Mouse (Mus musculus) testis, adult 2 months (tissue): ENCODE data around the gene Deaf1. TPM values are rescaled to one million over a fixed set of nuclear protein-coding genes. Genes with fewer than 3 reads are reported as not detected.

Experiments used
- H3K27ac ChIP-seq: fragments of 200-500 bp; 2 replicates; pipeline ENCODE4 v1.5.1; 2012; ENCODE audit warnings: low read depth, low read length; ENCODE audit not compliant: control insufficient read depth, insufficient read depth
- H3K27me3 ChIP-seq: fragments of 200-500 bp; 2 replicates; pipeline ENCODE4 v1.6.1; 2012; ENCODE audit warnings: mild to moderate bottlenecking, low read length, moderate library complexity; ENCODE audit not compliant: control insufficient read depth, insufficient read depth
- H3K36me3 ChIP-seq: fragments of 200-500 bp; 2 replicates; pipeline ENCODE4 v1.6.1; 2012; ENCODE audit warnings: mild to moderate bottlenecking, low read length; ENCODE audit not compliant: control insufficient read depth, insufficient read depth
- H3K4me1 ChIP-seq: fragments of 200-500 bp; 2 replicates; pipeline ENCODE4 v1.6.1; 2012; ENCODE audit warnings: low read length; ENCODE audit not compliant: control insufficient read depth, insufficient read depth
- H3K4me3 ChIP-seq: fragments of 200-500 bp; 2 replicates; pipeline ENCODE4 v1.5.1; 2012; ENCODE audit warnings: low read depth, mild to moderate bottlenecking, low read length, moderate library complexity, mixed read lengths; ENCODE audit not compliant: control insufficient read depth
- CTCF ChIP-seq: fragments of 200-500 bp; IDR thresholded peaks from 2 replicates; pipeline ENCODE4 v1.5.1; 2012; ENCODE audit warnings: low read depth, mild to moderate bottlenecking, inconsistent platforms, low read length, moderate library complexity; ENCODE audit not compliant: control insufficient read depth, insufficient read depth, insufficient replicate concordance
- POLR2A ChIP-seq: fragments of 200-500 bp; IDR thresholded peaks from 2 replicates; pipeline ENCODE4 v1.6.1; 2012; ENCODE audit warnings: low read depth, mild to moderate bottlenecking, inconsistent platforms, low read length, moderate library complexity; ENCODE audit not compliant: control insufficient read depth
- polyA plus RNA-seq: library from polyadenylated mRNA; depleted of rRNA; stranded (reverse); fragments of >200 nt; gene quantifications from 2 replicates; pipeline ENCODE4 v1.2.3, GENCODE M21; 2012

Deaf1 gene
- polyA plus RNA-seq, 1 experiment, result 9.1 TPM

- H3K27me3 ChIP-seq, result no peaks in the 10 kb centered on the region
- TF ChIP-seq CTCF (no peak), POLR2A (no peak)
- peaks cover 12% of the 10 kb centered on the region for H3K4me1 ChIP-seq
- H3K4me3 ChIP-seq, result no peak overlapping the region
- H3K36me3 ChIP-seq, result no peaks in the 10 kb centered on the region
- no peak overlapping the region for H3K27ac ChIP-seq
These were observed 10.4 kb upstream of the Deaf1 start for GRCm38 (mm10) chr7:141337716-141338416.

- TF ChIP-seq CTCF (no peak), POLR2A (no peak)
- Histone ChIP-seq H3K27me3 (no peaks in the 10 kb centered on the region), H3K4me1 (peaks cover 12% of the 10 kb centered on the region), H3K4me3 (no peak overlapping the region), H3K27ac (no peak overlapping the region), H3K36me3 (no peaks in the 10 kb centered on the region)
These were observed 8.8 kb upstream of the Deaf1 start for GRCm38 (mm10) chr7:141336296-141336695.

- Histone ChIP-seq H3K27me3 (no peaks in the 10 kb centered on the region), H3K36me3 (no peaks in the 10 kb centered on the region), H3K4me3 (no peak overlapping the region), H3K27ac (no peak overlapping the region), H3K4me1 (peaks cover 12% of the 10 kb centered on the region)
- no peak for TF ChIP-seq CTCF
- TF ChIP-seq POLR2A, result no peak
These were observed 8.2 kb upstream of the Deaf1 start for GRCm38 (mm10) chr7:141335682-141336081.

- TF ChIP-seq CTCF, result no peak
- Histone ChIP-seq H3K27ac (no peak overlapping the region), H3K4me1 (peaks cover 12% of the 10 kb centered on the region), H3K27me3 (no peaks in the 10 kb centered on the region), H3K36me3 (no peaks in the 10 kb centered on the region), H3K4me3 (no peak overlapping the region)
These were observed 7.6 kb upstream of the Deaf1 start for GRCm38 (mm10) chr7:141335044-141335579.

DNA sequence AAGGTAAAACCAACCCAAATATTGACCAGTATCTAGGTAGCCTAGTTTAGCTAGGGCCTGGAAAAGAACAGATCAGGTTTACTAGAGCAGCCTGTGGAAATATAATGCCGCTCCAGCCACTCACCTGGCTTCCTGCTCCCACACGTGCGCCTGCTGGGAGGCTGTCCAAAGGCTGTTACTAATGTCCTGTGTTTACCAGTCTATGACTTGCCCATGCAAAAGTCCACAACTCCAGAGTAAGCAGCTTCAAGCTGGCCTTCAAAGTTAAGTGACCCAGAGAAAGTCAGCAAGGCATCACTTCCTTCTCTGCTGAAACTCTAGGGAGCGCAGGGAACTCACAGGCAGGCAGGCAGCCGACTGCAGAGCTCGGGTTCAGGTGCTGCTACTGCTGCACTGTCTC is 4.5 kb upstream of the Deaf1 start:
- Histone ChIP-seq H3K27me3 (no peaks in the 10 kb centered on the region), H3K4me3 (no peak overlapping the region), H3K27ac (no peak overlapping the region), H3K36me3 (no peaks in the 10 kb centered on the region), H3K4me1 (peaks cover 4% of the 10 kb centered on the region)
- TF ChIP-seq CTCF, result no peak
- TF ChIP-seq POLR2A, result no peak

GRCm38 (mm10) chr7:141330706-141331105 is 3.2 kb upstream of the Deaf1 start:
- H3K27ac ChIP-seq, result no peak overlapping the region
- H3K36me3 ChIP-seq, result no peaks in the 10 kb centered on the region
- no peak overlapping the region for H3K4me3 ChIP-seq
- no peaks in the 10 kb centered on the region for H3K27me3 ChIP-seq
- TF ChIP-seq POLR2A, result no peak
- no peak for TF ChIP-seq CTCF
- peaks cover 8% of the 10 kb centered on the region for H3K4me1 ChIP-seq

GRCm38 (mm10) chr7:141328373-141328990 is 992 bp upstream of the Deaf1 start:
- H3K27ac ChIP-seq, result peak overlapping the region; percentile 98
- H3K36me3 ChIP-seq, result no peaks in the 10 kb centered on the region
- peaks cover 8% of the 10 kb centered on the region for H3K4me1 ChIP-seq
- peak overlapping the region; percentile 95 for H3K4me3 ChIP-seq
- H3K27me3 ChIP-seq, result no peaks in the 10 kb centered on the region
- TF ChIP-seq CTCF (no peak), POLR2A (no peak)
